Mouse (Mus musculus): ENCODE results near the gene Ankmy2. TPM values are rescaled to one million over a fixed set of nuclear protein-coding genes. Genes with fewer than 3 reads are reported as not detected.
"Not testable (repeated sequence)": the region's sequence is repeated elsewhere in the genome, so short reads cannot be mapped to it uniquely, and the experiment has no call there.

Ankmy2 gene
- polyA plus RNA-seq, 1 experiment from 2014 or later: 23.1 TPM

DNA sequence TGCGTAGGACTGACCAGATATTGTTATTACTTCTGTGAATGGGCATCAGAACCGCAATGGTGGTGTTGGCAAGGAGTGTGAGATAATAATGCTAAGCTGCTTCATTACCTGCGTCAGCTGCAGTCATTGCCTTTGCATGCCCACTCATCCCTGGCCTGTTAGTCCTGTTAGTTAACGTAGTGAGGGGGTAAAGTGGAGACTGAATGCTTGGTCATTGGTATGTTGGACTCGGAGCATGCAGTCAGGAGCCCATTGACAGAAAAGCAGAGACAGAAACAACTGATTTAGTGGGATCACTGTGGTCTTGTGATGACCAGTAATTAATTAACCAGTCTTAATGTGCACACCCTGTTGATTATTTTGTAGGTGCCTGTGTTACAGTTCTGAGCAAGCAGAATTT is 20.3 kb downstream of the Ankmy2 start:
- Histone ChIP-seq H3K27me3 (ENCODE audit: control insufficient read depth, insufficient read depth, low read length) (no peaks in the 10 kb centered on the region), H3K4me2 (ENCODE audit: low read depth) (no peak overlapping the region), H3K9ac (ENCODE audit: low read length) (no peak overlapping the region), H3K4me1 (ENCODE audit: control insufficient read depth, insufficient read depth, low read length) (no peaks in the 10 kb centered on the region), H3K27ac (ENCODE audit: low read depth, low read length) (no peak overlapping the region), H3K4me3 (ENCODE audit: low read depth, low read length) (no peak overlapping the region), H3K36me3 (ENCODE audit: control insufficient read depth, insufficient read depth, low read length) (peaks cover 4% of the 10 kb centered on the region), H3K9me3 (ENCODE audit: control insufficient read depth, low read length) (no peaks in the 10 kb centered on the region)
- 90% methylated on average over 5 of the region's 5 CpGs for WGBS
- no peak for DNase-seq (ENCODE audit: low spot score)
- ATAC-seq (ENCODE audit: insufficient read depth, low FRiP score, low TSS enrichment): no peak

DNA sequence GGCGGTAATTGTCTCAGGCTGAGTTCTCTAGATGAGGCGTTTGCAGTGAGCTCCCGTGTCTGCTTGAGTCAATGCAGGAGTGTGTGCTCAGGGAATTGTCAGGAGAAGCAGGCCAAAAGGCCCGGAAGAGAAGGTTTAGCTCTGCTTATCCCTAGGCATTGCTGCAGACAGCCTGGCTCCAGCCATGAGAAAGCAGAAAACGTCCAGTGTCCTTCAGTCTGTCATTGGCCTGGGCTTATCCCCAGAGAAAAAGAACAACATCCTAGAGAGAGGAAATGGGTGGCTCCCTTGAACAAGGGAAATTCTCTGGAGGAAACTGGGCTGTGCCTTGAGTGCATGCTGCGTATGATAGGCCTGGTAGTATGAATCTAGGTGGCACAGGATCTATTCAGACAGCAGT is 25.7 kb downstream of the Ankmy2 start:
- Histone ChIP-seq H3K4me2 (ENCODE audit: low read depth) (no peak overlapping the region), H3K4me1 (ENCODE audit: control insufficient read depth, insufficient read depth, low read length) (no peaks in the 10 kb centered on the region), H3K27ac (ENCODE audit: low read depth, low read length) (no peak overlapping the region), H3K9ac (ENCODE audit: low read length) (no peak overlapping the region), H3K27me3 (ENCODE audit: control insufficient read depth, insufficient read depth, low read length) (no peaks in the 10 kb centered on the region), H3K4me3 (ENCODE audit: low read depth, low read length) (no peak overlapping the region), H3K9me3 (ENCODE audit: control insufficient read depth, low read length) (no peaks in the 10 kb centered on the region), H3K36me3 (ENCODE audit: control insufficient read depth, insufficient read depth, low read length) (peaks cover 6% of the 10 kb centered on the region; the same call in 1 of the 2 replicates)
- DNase-seq (ENCODE audit: low spot score): no peak
- 80% methylated on average over 6 of the region's 6 CpGs for WGBS
- ATAC-seq (ENCODE audit: insufficient read depth, low FRiP score, low TSS enrichment): no peak

DNA sequence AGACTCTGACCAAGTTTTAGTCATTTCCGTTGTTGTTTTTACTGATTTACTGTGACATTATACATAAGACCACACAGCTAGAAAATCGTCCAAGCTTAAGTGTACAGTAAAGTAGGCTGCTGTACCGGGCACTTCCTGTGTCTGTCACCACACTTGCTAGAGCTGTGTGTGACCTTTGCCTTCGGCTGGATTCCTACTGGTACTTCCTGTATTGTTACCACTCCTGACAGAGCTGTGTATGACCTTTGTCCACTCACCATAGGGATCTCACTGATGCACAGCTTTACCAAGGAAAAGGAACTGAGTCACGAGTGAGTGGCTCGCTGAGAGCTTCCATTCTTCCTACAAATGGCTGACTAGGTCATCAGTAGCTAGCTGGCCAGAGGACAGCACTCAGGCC is 30.2 kb downstream of the Ankmy2 start:
- no peak overlapping the region for H3K4me2 ChIP-seq (ENCODE audit: low read depth)
- ATAC-seq (ENCODE audit: insufficient read depth, low FRiP score, low TSS enrichment): no peak
- no peaks in the 10 kb centered on the region for H3K9me3 ChIP-seq (ENCODE audit: control insufficient read depth, low read length)
- DNase-seq (ENCODE audit: low spot score): no peak
- H3K27me3 ChIP-seq (ENCODE audit: control insufficient read depth, insufficient read depth, low read length): no peaks in the 10 kb centered on the region
- 76% methylated on average over 6 of the region's 6 CpGs for WGBS
- H3K9ac ChIP-seq (ENCODE audit: low read length): no peak overlapping the region
- peaks cover 6% of the 10 kb centered on the region; the same call in 1 of the 2 replicates for H3K36me3 ChIP-seq (ENCODE audit: control insufficient read depth, insufficient read depth, low read length)
- no peak overlapping the region for H3K4me3 ChIP-seq (ENCODE audit: low read depth, low read length)
- no peak overlapping the region for H3K27ac ChIP-seq (ENCODE audit: low read depth, low read length)
- no peaks in the 10 kb centered on the region for H3K4me1 ChIP-seq (ENCODE audit: control insufficient read depth, insufficient read depth, low read length)

DNA sequence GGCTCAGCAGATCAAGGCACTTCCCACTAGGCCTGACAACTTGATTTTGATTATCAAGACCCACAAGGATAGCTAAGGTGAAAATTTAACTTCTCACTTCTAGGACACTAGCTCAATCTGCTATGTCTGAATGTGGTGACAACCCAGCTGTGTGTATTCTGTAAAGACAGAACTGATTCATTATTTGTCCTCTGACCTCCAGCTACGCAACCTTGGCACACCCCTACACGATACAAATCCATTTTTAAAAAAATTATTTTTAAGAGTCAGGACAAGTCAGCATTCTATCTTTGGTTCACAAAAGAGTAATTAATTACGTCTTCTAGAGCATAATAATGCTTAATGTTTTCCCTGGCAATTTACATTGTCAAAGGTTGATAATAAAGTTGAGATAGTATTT is 32.7 kb downstream of the Ankmy2 start:
- H3K9ac ChIP-seq (ENCODE audit: low read length): no peak overlapping the region
- no peak overlapping the region for H3K27ac ChIP-seq (ENCODE audit: low read depth, low read length)
- H3K27me3 ChIP-seq (ENCODE audit: control insufficient read depth, insufficient read depth, low read length): no peaks in the 10 kb centered on the region
- DNase-seq (ENCODE audit: low spot score): no peak
- H3K36me3 ChIP-seq (ENCODE audit: control insufficient read depth, insufficient read depth, low read length): no peaks in the 10 kb centered on the region; the same call in 1 of the 2 replicates
- H3K4me3 ChIP-seq (ENCODE audit: low read depth, low read length): no peak overlapping the region
- 95% methylated on average over 3 of the region's 3 CpGs for WGBS
- no peaks in the 10 kb centered on the region for H3K4me1 ChIP-seq (ENCODE audit: control insufficient read depth, insufficient read depth, low read length)
- H3K4me2 ChIP-seq (ENCODE audit: low read depth): no peak overlapping the region
- no peak for ATAC-seq (ENCODE audit: insufficient read depth, low FRiP score, low TSS enrichment)
- H3K9me3 ChIP-seq (ENCODE audit: control insufficient read depth, low read length): no peaks in the 10 kb centered on the region

GRCm38 (mm10) chr12:36190343-36190742 is 33.4 kb downstream of the Ankmy2 start:
- WGBS: 94% methylated on average over 5 of the region's 5 CpGs
- Histone ChIP-seq H3K36me3 (ENCODE audit: control insufficient read depth, insufficient read depth, low read length) (peaks cover 3% of the 10 kb centered on the region), H3K27ac (ENCODE audit: low read depth, low read length) (no peak overlapping the region), H3K9me3 (ENCODE audit: control insufficient read depth, low read length) (no peaks in the 10 kb centered on the region), H3K4me3 (ENCODE audit: low read depth, low read length) (no peak overlapping the region), H3K27me3 (ENCODE audit: control insufficient read depth, insufficient read depth, low read length) (no peaks in the 10 kb centered on the region), H3K9ac (ENCODE audit: low read length) (no peak overlapping the region), H3K4me1 (ENCODE audit: control insufficient read depth, insufficient read depth, low read length) (no peaks in the 10 kb centered on the region), H3K4me2 (ENCODE audit: low read depth) (no peak overlapping the region)
- DNase-seq (ENCODE audit: low spot score): no peak
- ATAC-seq (ENCODE audit: insufficient read depth, low FRiP score, low TSS enrichment): no peak

- Histone ChIP-seq H3K9me3 (ENCODE audit: control insufficient read depth, low read length) (peaks cover 5% of the 10 kb centered on the region; the same call in 1 of the 2 replicates), H3K4me3 (ENCODE audit: low read depth, low read length) (no peak overlapping the region), H3K9ac (ENCODE audit: low read length) (no peak overlapping the region), H3K27me3 (ENCODE audit: control insufficient read depth, insufficient read depth, low read length) (no peaks in the 10 kb centered on the region), H3K27ac (ENCODE audit: low read depth, low read length) (no peak overlapping the region), H3K4me2 (ENCODE audit: low read depth) (no peak overlapping the region), H3K36me3 (ENCODE audit: control insufficient read depth, insufficient read depth, low read length) (peaks cover 17% of the 10 kb centered on the region), H3K4me1 (ENCODE audit: control insufficient read depth, insufficient read depth, low read length) (no peaks in the 10 kb centered on the region)
- no peak for ATAC-seq (ENCODE audit: insufficient read depth, low FRiP score, low TSS enrichment)
- 92% methylated on average over 7 of the region's 7 CpGs for WGBS
- no peak for DNase-seq (ENCODE audit: low spot score)
These were observed 38.1 kb downstream of the Ankmy2 start for GRCm38 (mm10) chr12:36194976-36195375.

DNA sequence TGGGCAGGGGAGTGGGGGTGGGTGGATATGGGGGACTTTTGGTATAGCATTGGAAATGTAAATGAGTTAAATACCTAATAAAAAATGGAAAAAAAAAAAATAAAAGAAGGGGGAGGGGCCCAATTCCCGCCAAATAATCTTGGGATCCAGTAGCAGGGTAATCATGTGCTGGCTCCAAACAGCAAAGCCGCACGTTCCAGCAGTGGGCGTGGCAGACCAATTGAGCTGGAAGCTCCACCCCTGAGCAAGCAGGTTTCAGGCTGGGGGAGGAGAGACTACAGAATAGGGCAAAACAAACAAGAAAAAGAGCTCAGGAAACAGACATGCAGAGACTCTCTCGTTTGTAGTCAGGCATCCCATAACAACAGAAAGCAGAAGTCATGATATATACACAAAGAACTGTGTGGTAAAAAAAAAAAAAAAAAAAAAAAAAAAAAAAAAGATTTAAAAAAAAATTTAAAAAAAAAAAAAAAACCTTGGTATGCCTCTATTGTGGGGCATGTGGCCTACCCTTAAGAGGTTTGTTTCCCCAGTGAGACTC is 48.7 kb downstream of the Ankmy2 start:
- H3K4me3 ChIP-seq (ENCODE audit: low read depth, low read length); H3K4me2 ChIP-seq (ENCODE audit: low read depth); H3K36me3 ChIP-seq (ENCODE audit: control insufficient read depth, insufficient read depth, low read length); H3K4me1 ChIP-seq (ENCODE audit: control insufficient read depth, insufficient read depth, low read length); H3K9me3 ChIP-seq (ENCODE audit: control insufficient read depth, low read length); ATAC-seq (ENCODE audit: insufficient read depth, low FRiP score, low TSS enrichment); H3K27me3 ChIP-seq (ENCODE audit: control insufficient read depth, insufficient read depth, low read length); H3K27ac ChIP-seq (ENCODE audit: low read depth, low read length); DNase-seq (ENCODE audit: low spot score); H3K9ac ChIP-seq (ENCODE audit: low read length): not testable (repeated sequence)
- WGBS: 44% methylated on average over 5 of the region's 5 CpGs

GRCm38 (mm10) chr12:36207072-36207799 is 50.3 kb downstream of the Ankmy2 start:
- Histone ChIP-seq H3K4me2 (ENCODE audit: low read depth) (0 out of 2 replicates have a peak overlapping the region, but pooled peaks have one; percentile 20), H3K4me3 (ENCODE audit: low read depth, low read length) (no peak overlapping the region), H3K9me3 (ENCODE audit: control insufficient read depth, low read length) (no peaks in the 10 kb centered on the region), H3K36me3 (ENCODE audit: control insufficient read depth, insufficient read depth, low read length) (no peaks in the 10 kb centered on the region), H3K9ac (ENCODE audit: low read length) (no peak overlapping the region), H3K27ac (ENCODE audit: low read depth, low read length) (0 out of 2 replicates have a peak overlapping the region, but pooled peaks have one; percentile 29), H3K27me3 (ENCODE audit: control insufficient read depth, insufficient read depth, low read length) (no peaks in the 10 kb centered on the region), H3K4me1 (ENCODE audit: control insufficient read depth, insufficient read depth, low read length) (peaks cover 6% of the 10 kb centered on the region)
- DNase-seq (ENCODE audit: low spot score): peak; percentile 75
- ATAC-seq (ENCODE audit: insufficient read depth, low FRiP score, low TSS enrichment): peak; percentile 98
- WGBS: 54% methylated on average over 9 of the region's 9 CpGs

DNA sequence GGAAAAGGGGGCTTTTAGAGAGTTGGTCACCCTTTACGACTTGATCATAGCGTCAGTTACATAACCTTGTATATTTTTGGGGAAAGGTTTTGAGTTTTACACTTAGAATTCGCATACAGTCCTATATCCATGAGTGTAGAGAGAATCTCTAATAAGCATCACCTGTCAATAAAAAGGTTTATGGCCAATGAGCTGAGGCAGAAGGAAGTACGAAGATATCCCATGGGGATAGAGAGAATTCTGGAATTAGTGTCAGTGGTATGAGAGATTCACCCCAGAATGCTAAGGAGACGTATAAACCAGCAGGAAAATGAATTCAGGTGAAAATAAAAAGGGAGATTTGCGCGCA is 50.9 kb downstream of the Ankmy2 start:
- WGBS: 77% methylated on average over 7 of the region's 7 CpGs
- Histone ChIP-seq H3K36me3 (ENCODE audit: control insufficient read depth, insufficient read depth, low read length) (no peaks in the 10 kb centered on the region), H3K27me3 (ENCODE audit: control insufficient read depth, insufficient read depth, low read length) (no peaks in the 10 kb centered on the region), H3K4me2 (ENCODE audit: low read depth) (0 out of 2 replicates have a peak overlapping the region, but pooled peaks have one; percentile 20), H3K9ac (ENCODE audit: low read length) (no peak overlapping the region), H3K27ac (ENCODE audit: low read depth, low read length) (no peak overlapping the region), H3K4me1 (ENCODE audit: control insufficient read depth, insufficient read depth, low read length) (peaks cover 6% of the 10 kb centered on the region), H3K9me3 (ENCODE audit: control insufficient read depth, low read length) (no peaks in the 10 kb centered on the region), H3K4me3 (ENCODE audit: low read depth, low read length) (no peak overlapping the region)
- ATAC-seq (ENCODE audit: insufficient read depth, low FRiP score, low TSS enrichment): peak; percentile 39
- no peak for DNase-seq (ENCODE audit: low spot score)
